Comparison of ENCODE assay signal across 9 mouse cellular contexts in the genomic region with DNA sequence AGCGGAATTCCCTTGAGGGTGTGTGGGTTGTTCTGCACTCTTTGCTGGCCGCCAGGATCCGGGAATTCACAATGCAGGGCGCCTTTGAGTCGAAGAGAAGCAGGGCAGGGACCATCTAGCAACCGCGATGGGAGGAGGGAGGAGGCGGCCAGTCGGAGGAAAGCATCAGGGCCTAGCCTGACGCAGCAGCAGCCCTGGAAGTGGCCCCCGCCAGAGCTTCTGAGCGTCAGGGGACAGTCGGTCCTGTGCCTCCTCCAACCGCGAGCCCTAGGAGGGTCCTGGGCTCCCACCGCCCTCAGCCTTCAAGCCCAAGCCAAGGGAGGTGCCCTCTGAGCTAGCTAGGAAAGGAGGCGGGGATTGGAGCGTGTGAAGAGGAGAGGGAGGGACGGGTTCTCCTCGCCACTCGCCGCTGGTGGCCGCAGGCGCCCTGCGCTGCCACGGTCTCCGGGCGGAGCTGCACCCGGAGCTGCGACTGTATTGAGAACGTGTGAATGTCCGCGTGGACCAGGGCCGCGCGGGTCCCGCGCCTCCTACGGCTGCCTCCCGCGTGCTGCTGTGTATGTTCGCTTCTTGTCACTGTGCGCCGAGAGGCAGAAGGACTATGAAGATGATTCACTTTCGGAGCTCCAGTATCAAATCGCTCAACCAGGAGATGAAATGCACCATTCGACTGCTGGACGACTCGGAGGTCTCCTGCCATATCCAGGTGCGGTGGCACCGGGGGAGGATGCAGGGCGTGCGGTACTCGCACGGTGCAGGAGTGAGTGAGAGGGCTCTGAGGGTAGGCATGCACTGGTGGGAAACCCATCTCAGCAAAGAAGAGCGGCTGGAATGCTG. TPM values are rescaled to one million over a fixed set of nuclear protein-coding genes. Genes with fewer than 3 reads are reported as not detected.
DNase-seq lines count a peak whose midpoint lies in the region; ATAC-seq lines count a peak whose summit lies in the region.
"Had no signal": no experiment of that assay in that cellular context is flagged by ENCODE, and none has a peak within 500 bp of the region (broad histone marks: within the 10 kb centered on the region; RNA-seq: fewer than 3 reads in every experiment).

A gene (plus strand): TSS at position 232 of the 837 bp plus-strand sequence.

- WGBS in lung, embryonic 16.5 days: 1% methylated on average over 56 of the region's 56 CpGs
- WGBS in intestine, embryonic 15.5 days: under 1% methylated on average over 54 of the region's 56 CpGs
- under 1% methylated on average over 56 of the region's 56 CpGs for WGBS in limb, embryonic 10.5 days
- under 1% methylated on average over 56 of the region's 56 CpGs for WGBS in neural tube, embryonic 13.5 days

- H3K4me1 ChIP-seq in lung, embryonic 16.5 days (replicated peaks; ENCODE audit: control insufficient read depth, insufficient read depth, low read length): peaks cover 7% of the 10 kb centered on the region; the same call in 1 of the 2 replicates
- H3K4me1 ChIP-seq in intestine, embryonic 15.5 days (replicated peaks): peaks cover 3% of the 10 kb centered on the region; the same call in 1 of the 2 replicates
- H3K4me1 ChIP-seq in limb, embryonic 10.5 days: peaks cover 13% of the 10 kb centered on the region
- peaks cover 10% of the 10 kb centered on the region; the same call in 1 of the 2 replicates for H3K4me1 ChIP-seq in neural tube, embryonic 13.5 days (replicated peaks)

- peak within 1 kb of the TSS; percentile 93 for H3K4me2 ChIP-seq in lung, embryonic 16.5 days (ENCODE audit: low read depth, low read length)
- peak within 1 kb of the TSS; percentile 96 for H3K4me2 ChIP-seq in intestine, embryonic 15.5 days (replicated peaks)
- H3K4me2 ChIP-seq in neural tube, embryonic 13.5 days: peak within 1 kb of the TSS; percentile 75

- H3K27me3 ChIP-seq in lung, embryonic 16.5 days (ENCODE audit: control insufficient read depth, insufficient read depth, low read depth, low read length): peaks cover 5% of the 10 kb centered on the region
- H3K27me3 ChIP-seq in intestine, embryonic 15.5 days (replicated peaks): peaks cover 7% of the 10 kb centered on the region; the same call in 1 of the 2 replicates
- peaks cover 35% of the 10 kb centered on the region for H3K27me3 ChIP-seq in limb, embryonic 10.5 days (ENCODE audit: low read depth, poor library complexity, severe bottlenecking)
- no peaks in the 10 kb centered on the region for H3K27me3 ChIP-seq in neural tube, embryonic 13.5 days
- H3K27me3 ChIP-seq: CH12.LX had no signal

- intact Hi-C loops in gastrocnemius, postnatal 14 days (cut with DNase I; ENCODE audit: low total_unique reads): no loop called here

- peak; percentile 90 for ATAC-seq in lung, embryonic 16.5 days (ENCODE audit: low read depth)
- peak; percentile 95 for ATAC-seq in intestine, embryonic 15.5 days
- peak; percentile 96 for ATAC-seq in neural tube, embryonic 13.5 days (ENCODE audit: low read depth)

- no peaks in the 10 kb centered on the region for H3K9me3 ChIP-seq in lung, embryonic 16.5 days (ENCODE audit: control insufficient read depth, low read length)
- H3K9me3 ChIP-seq in intestine, embryonic 15.5 days: no peaks in the 10 kb centered on the region
- no peaks in the 10 kb centered on the region for H3K9me3 ChIP-seq in limb, embryonic 10.5 days (replicated peaks)
- H3K9me3 ChIP-seq in neural tube, embryonic 13.5 days: no peaks in the 10 kb centered on the region

- no peak for DNase-seq in lung, postnatal 14 days
- peak; percentile 84 for DNase-seq in embryo, embryonic 10 days (ENCODE audit: low spot score)
- DNase-seq in gastrocnemius, postnatal 14 days: peak; percentile 36
- DNase-seq in limb, embryonic 10.5 days (ENCODE audit: low spot score): peak; percentile 70
- peak; percentile 37 for DNase-seq in yolk sac, embryonic 10.5 days (ENCODE audit: low spot score)

- H3K36me3 ChIP-seq in lung, embryonic 16.5 days (ENCODE audit: control insufficient read depth, insufficient read depth, low read length): no peaks in the 10 kb centered on the region
- H3K36me3 ChIP-seq in intestine, embryonic 15.5 days: no peaks in the 10 kb centered on the region
- H3K36me3 ChIP-seq in limb, embryonic 10.5 days: no peaks in the 10 kb centered on the region
- H3K36me3 ChIP-seq in neural tube, embryonic 13.5 days: no peaks in the 10 kb centered on the region

- peak within 1 kb of the TSS; percentile 66 for H3K9ac ChIP-seq in lung, embryonic 16.5 days (ENCODE audit: low read length)
- H3K9ac ChIP-seq in intestine, embryonic 15.5 days: peak within 1 kb of the TSS; percentile 43
- H3K9ac ChIP-seq in neural tube, embryonic 13.5 days: peak within 1 kb of the TSS; percentile 86

- no peak within 1 kb of the TSS for H3K27ac ChIP-seq in lung, embryonic 16.5 days (ENCODE audit: low read length)
- H3K27ac ChIP-seq in intestine, embryonic 15.5 days: no peak within 1 kb of the TSS
- H3K27ac ChIP-seq in limb, embryonic 10.5 days: peak within 1 kb of the TSS; percentile 71
- H3K27ac ChIP-seq in neural tube, embryonic 13.5 days (replicated peaks): peak within 1 kb of the TSS; percentile 94

- peak within 1 kb of the TSS; percentile 55 for H3K4me3 ChIP-seq in lung, embryonic 16.5 days (ENCODE audit: low read length)
- H3K4me3 ChIP-seq in intestine, embryonic 15.5 days (replicated peaks): peak within 1 kb of the TSS; percentile 50
- peak within 1 kb of the TSS; percentile 64 for H3K4me3 ChIP-seq in limb, embryonic 10.5 days
- peak within 1 kb of the TSS; percentile 67 for H3K4me3 ChIP-seq in neural tube, embryonic 13.5 days

RNA-seq across cellular contexts. Expression of the gene that starts here (rescaled TPM):
- 0.63 and 0.70 TPM in 2 replicates for polyA plus RNA-seq in lung, embryonic 16.5 days (2015; fragmentation: Nextera tagmentation; extraction: Ambion mirVana)
- total RNA-seq in gastrocnemius, postnatal 14 days (2021): 1 to 10 TPM in 1 of 2 experiments, under 1 TPM in 1; 0.86 to 2.4 TPM
- 0.87 and 0.92 TPM in 2 replicates for polyA plus RNA-seq in intestine, embryonic 15.5 days (2015; fragmentation: Nextera tagmentation; extraction: Ambion mirVana)
- polyA plus RNA-seq in limb, embryonic 10.5 days (2016; fragmentation: Nextera tagmentation; extraction: Ambion mirVana): 0.46 and 0.49 TPM in 2 replicates
- polyA plus RNA-seq in neural tube, embryonic 13.5 days (2015; fragmentation: Nextera tagmentation; extraction: Ambion mirVana): 28.3 and 29.4 TPM in 2 replicates
- total RNA-seq: CH12.LX had no signal

Comparison
In these comparisons a context has a peak if more than half of its experiments do, and no peak if none do; other contexts are left out.
1. RNA of the gene that starts here (polyA plus RNA-seq): 28.3 to 29.4 TPM in neural tube, embryonic 13.5 days; 0.87 to 0.92 TPM in intestine, embryonic 15.5 days, 0.63 to 0.70 TPM in lung, embryonic 16.5 days and 0.46 to 0.49 TPM in limb, embryonic 10.5 days; every median in the first group is over 10 times any median in the second.
2. Peak in ATAC-seq, H3K4me3 ChIP-seq, H3K9ac ChIP-seq and H3K4me2 ChIP-seq in lung, embryonic 16.5 days; RNA of the gene not detected or under 1 TPM.
3. Peak in ATAC-seq, H3K4me3 ChIP-seq, H3K9ac ChIP-seq and H3K4me2 ChIP-seq in intestine, embryonic 15.5 days; RNA of the gene not detected or under 1 TPM.
4. Peak in DNase-seq, H3K4me3 ChIP-seq and H3K27ac ChIP-seq in limb, embryonic 10.5 days; RNA of the gene not detected or under 1 TPM.
5. Peak in every context shown above with its lines, with median percentiles within 50 percentile points of each other: ATAC-seq, H3K4me2 ChIP-seq, H3K4me3 ChIP-seq and H3K9ac ChIP-seq.